Mouse (Mus musculus) ovary, adult 2 months (tissue): ENCODE measurements around the gene Gm10803. TPM values are rescaled to one million over a fixed set of nuclear protein-coding genes. Genes with fewer than 3 reads are reported as not detected.

ENCODE experiments used
- polyA plus RNA-seq: library from polyadenylated mRNA; depleted of rRNA; stranded (reverse); fragments of >200 nt; gene quantifications from 2 replicates; pipeline ENCODE4 v1.2.3, GENCODE M21; 2012; rRNA removed

Gene Gm10803
- not detected in 2 replicates for polyA plus RNA-seq

GRCm38 (mm10) chr2:93560268-93560667 lies at the start of gene Gm10803:
Gm10803 (plus strand) TSS chr2:93560568.

Other genes with a start within 250 kb of the Gm10803 start
- 28.4 and 52.8 TPM in 2 replicates for gene Tspan18, start 226.1 kb upstream of the Gm10803 start, polyA plus RNA-seq
- gene Cd82, start 97.4 kb upstream of the Gm10803 start, polyA plus RNA-seq = 131 and 132 TPM in 2 replicates
- 0.32 and 0.41 TPM in 2 replicates for gene Alx4, start 81.8 kb downstream of the Gm10803 start, polyA plus RNA-seq